18 mouse cellular contexts compared by ENCODE assay signal in genomic region chr11:49240874-49241273, GRCm38 (mm10). TPM values are rescaled to one million over a fixed set of nuclear protein-coding genes. Genes with fewer than 3 reads are reported as not detected.
"Had no signal": no experiment of that assay in that cellular context is flagged by ENCODE, and none has a peak within 500 bp of the region (broad histone marks: within the 10 kb centered on the region; RNA-seq: fewer than 3 reads in every experiment).

No protein-coding gene starts in this region.

- H3K4me3 ChIP-seq: left cerebral cortex, adult 2 months; limb, embryonic 15.5 days; midbrain, embryonic 13.5 days had no signal

- ATAC-seq: midbrain, embryonic 13.5 days had no signal

- H3K27me3 ChIP-seq: limb, embryonic 15.5 days; midbrain, embryonic 13.5 days had no signal

- H3K9me3 ChIP-seq: limb, embryonic 15.5 days; midbrain, embryonic 13.5 days had no signal

- H3K36me3 ChIP-seq: limb, embryonic 15.5 days; midbrain, embryonic 13.5 days had no signal

- H3K4me2 ChIP-seq: limb, embryonic 15.5 days; midbrain, embryonic 13.5 days had no signal

- H3K9ac ChIP-seq: limb, embryonic 15.5 days; midbrain, embryonic 13.5 days had no signal

- DNase-seq: kidney, adult 18-20 months; lung, adult 18-20 months; lung, postnatal 36 days; right cerebral cortex, postnatal 14 days; thymus, postnatal 4 days had no signal

- H3K27ac ChIP-seq: left cerebral cortex, adult 2 months; limb, embryonic 15.5 days; midbrain, embryonic 13.5 days had no signal

RNA-seq across cellular contexts. Expression of gene Olfr1393, which starts 37.2 kb away (rescaled TPM):
- total RNA-seq: layer of hippocampus, postnatal 25 days had no signal
- polyA plus RNA-seq: kidney, embryonic 16.5 days; limb, embryonic 11.5 days; limb, embryonic 15.5 days; midbrain, embryonic 13.5 days; neural tube, embryonic 14.5 days; stomach, embryonic 16.5 days; thymus, postnatal 0 days had no signal

RNA-seq across cellular contexts. Expression of gene Olfr1392, which starts 44.2 kb away (rescaled TPM):
- total RNA-seq: layer of hippocampus, postnatal 25 days; left cerebral cortex, adult 2 months; megakaryocyte progenitor cell, adult 5-6 weeks had no signal
- polyA plus RNA-seq: kidney, embryonic 16.5 days; limb, embryonic 11.5 days; lung, embryonic 16.5 days; midbrain, embryonic 13.5 days; neural tube, embryonic 14.5 days; spleen, adult 2 months; thymus, postnatal 0 days had no signal

RNA-seq across cellular contexts. Expression of gene Btnl9, which starts 53.9 kb away (rescaled TPM):
- total RNA-seq: layer of hippocampus, postnatal 25 days; left cerebral cortex, adult 2 months; midbrain, postnatal 0 days had no signal
- polyA plus RNA-seq: midbrain, embryonic 13.5 days had no signal
